Mouse (Mus musculus) cerebellum, adult 2 months (tissue): ENCODE data around the gene Wdr35.
"Not testable (repeated sequence)": the region's sequence is repeated elsewhere in the genome, so short reads cannot be mapped to it uniquely, and the experiment has no call there.

Source experiments
- CTCF ChIP-seq: fragments of 200-500 bp; IDR thresholded peaks from 2 replicates; pipeline ENCODE4 v1.5.1; 2011; ENCODE audit warnings: low read depth, mild to moderate bottlenecking, control low read depth, low read length, moderate library complexity, borderline replicate concordance; ENCODE audit not compliant: insufficient read depth
- POLR2A ChIP-seq: fragments of 200-500 bp; IDR thresholded peaks from 2 replicates; pipeline ENCODE4 v1.6.1; 2011; ENCODE audit warnings: low read length, control low read depth, borderline replicate concordance; ENCODE audit not compliant: insufficient read depth

GRCm38 (mm10) chr12:9028816-9029215 is 55.1 kb downstream of the Wdr35 start:
- not testable (repeated sequence) for TF ChIP-seq CTCF, POLR2A
